Mouse (Mus musculus) gastrocnemius, adult 2 months (tissue): Measurements from ENCODE around the gene Apba2. TPM values are rescaled to one million over a fixed set of nuclear protein-coding genes. Genes with fewer than 3 reads are reported as not detected.

Source experiments
- DNase-seq: peaks from one replicate; pipeline ENCODE4 v3.0.0; 2022
- H3K27ac ChIP-seq: fragments of 200-600 bp; 2 replicates; pipeline ENCODE4 v1.8.1; 2022; ENCODE audit warnings: mild to moderate bottlenecking
- H3K4me3 ChIP-seq: fragments of 200-600 bp; 2 replicates; pipeline ENCODE4 v1.8.1; 2022; ENCODE audit warnings: mild to moderate bottlenecking, moderate library complexity
- CTCF ChIP-seq: fragments of 200-600 bp; IDR thresholded peaks from 2 replicates; pipeline ENCODE4 v1.8.1; 2022; ENCODE audit warnings: antibody characterized with exemption, mild to moderate bottlenecking, moderate library complexity
- intact Hi-C: fragments of 180-260 bp; cut with DNase I; formaldehyde crosslinking; loops from one replicate; pipeline ENCODE4 v1.15.1; 2025
- total RNA-seq, 2 experiments: library from RNA; stranded (reverse); gene quantifications; 2 replicates each; pipeline ENCODE4 v1.2.3; 2021

Gene Apba2
- total RNA-seq, 2 experiments from 2014 or later: 0.22 TPM; not detected in 1

DNA sequence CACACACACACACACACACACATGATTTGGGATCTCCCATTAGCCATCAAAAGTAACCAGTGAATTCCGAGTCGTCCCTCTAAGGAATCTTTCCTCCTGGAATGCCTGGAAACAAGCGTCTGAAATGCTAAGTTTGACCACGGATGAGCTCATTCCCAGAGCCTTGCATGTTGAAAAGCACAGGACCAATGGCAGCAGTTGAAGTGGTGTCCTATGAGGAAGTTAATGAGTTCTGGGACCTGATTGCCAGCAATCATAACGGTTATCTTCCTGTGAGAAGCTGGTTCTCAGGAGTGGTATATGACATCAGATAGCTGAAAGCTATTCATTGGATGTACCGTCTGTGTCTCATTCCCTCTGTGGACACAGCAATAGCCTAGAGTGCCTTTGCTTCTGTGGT, 129.2 kb downstream of the Apba2 start:
- DNase-seq: no peak
- TF ChIP-seq CTCF: no peak
- Histone ChIP-seq H3K27ac (no peak overlapping the region), H3K4me3 (no peak overlapping the region)
- intact Hi-C loops: no loop called here

GRCm38 (mm10) chr7:64631131-64631530, 129.6 kb downstream of the Apba2 start:
- no peak for DNase-seq
- no peak overlapping the region for H3K27ac ChIP-seq
- intact Hi-C loops: no loop called here
- no peak for TF ChIP-seq CTCF
- H3K4me3 ChIP-seq: no peak overlapping the region

GRCm38 (mm10) chr7:64631781-64632351, 130.4 kb downstream of the Apba2 start:
- no peak overlapping the region for H3K4me3 ChIP-seq
- no peak for TF ChIP-seq CTCF
- H3K27ac ChIP-seq: no peak overlapping the region
- no peak for DNase-seq
- intact Hi-C loops: no loop called here

- no peak for DNase-seq
- intact Hi-C loops: no loop called here
- no peak for TF ChIP-seq CTCF
- Histone ChIP-seq H3K27ac (no peak overlapping the region), H3K4me3 (no peak overlapping the region)
Observed at GRCm38 (mm10) chr7:64633182-64633581, 131.7 kb downstream of the Apba2 start.

- no peak for TF ChIP-seq CTCF
- no peak overlapping the region for H3K4me3 ChIP-seq
- intact Hi-C loops: no loop called here
- no peak for DNase-seq
- no peak overlapping the region for H3K27ac ChIP-seq
Observed at GRCm38 (mm10) chr7:64633916-64634315, 132.4 kb downstream of the Apba2 start.

GRCm38 (mm10) chr7:64634482-64634881, 133.0 kb downstream of the Apba2 start:
- DNase-seq: no peak
- H3K27ac ChIP-seq: no peak overlapping the region
- H3K4me3 ChIP-seq: no peak overlapping the region
- intact Hi-C loops: no loop called here
- no peak for TF ChIP-seq CTCF

GRCm38 (mm10) chr7:64638922-64639321, 137.4 kb downstream of the Apba2 start:
- intact Hi-C loops: no loop called here
- no peak for DNase-seq
- Histone ChIP-seq H3K27ac (no peak overlapping the region), H3K4me3 (no peak overlapping the region)
- no peak for TF ChIP-seq CTCF

GRCm38 (mm10) chr7:64640651-64641050, 139.1 kb downstream of the Apba2 start:
- no peak for DNase-seq
- H3K4me3 ChIP-seq: no peak overlapping the region
- intact Hi-C loops: no loop called here
- no peak for TF ChIP-seq CTCF
- H3K27ac ChIP-seq: no peak overlapping the region

DNA sequence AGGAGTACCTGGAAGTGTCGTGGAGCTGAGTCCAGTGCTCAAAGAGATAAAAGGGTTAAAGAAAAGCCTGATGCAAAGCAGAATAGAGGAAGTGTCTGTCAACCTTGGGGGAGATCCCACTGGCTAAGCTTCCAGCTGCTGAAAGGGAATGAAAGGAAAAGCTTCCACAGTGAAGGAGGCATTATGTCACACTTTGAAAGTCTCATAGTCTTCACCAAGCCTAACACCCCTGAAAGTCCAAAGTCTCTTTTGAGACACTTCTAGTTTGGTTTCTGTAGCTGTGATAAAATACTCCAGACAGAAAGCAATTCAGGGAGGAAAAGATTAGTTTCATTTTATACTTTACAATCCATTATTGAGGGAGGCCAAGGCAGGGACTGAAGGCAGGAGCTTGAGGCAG, 141.4 kb downstream of the Apba2 start:
- no peak overlapping the region for H3K27ac ChIP-seq
- H3K4me3 ChIP-seq: no peak overlapping the region
- TF ChIP-seq CTCF: no peak
- DNase-seq: no peak
- intact Hi-C loops: no loop called here

GRCm38 (mm10) chr7:64645458-64645857, 144.0 kb downstream of the Apba2 start:
- Histone ChIP-seq H3K4me3 (no peak overlapping the region), H3K27ac (no peak overlapping the region)
- TF ChIP-seq CTCF: no peak
- intact Hi-C loops: no loop called here
- DNase-seq: no peak

- no peak for DNase-seq
- no peak overlapping the region for H3K27ac ChIP-seq
- intact Hi-C loops: no loop called here
- H3K4me3 ChIP-seq: no peak overlapping the region
- TF ChIP-seq CTCF: no peak
Observed at GRCm38 (mm10) chr7:64646046-64646445, 144.5 kb downstream of the Apba2 start.

DNA sequence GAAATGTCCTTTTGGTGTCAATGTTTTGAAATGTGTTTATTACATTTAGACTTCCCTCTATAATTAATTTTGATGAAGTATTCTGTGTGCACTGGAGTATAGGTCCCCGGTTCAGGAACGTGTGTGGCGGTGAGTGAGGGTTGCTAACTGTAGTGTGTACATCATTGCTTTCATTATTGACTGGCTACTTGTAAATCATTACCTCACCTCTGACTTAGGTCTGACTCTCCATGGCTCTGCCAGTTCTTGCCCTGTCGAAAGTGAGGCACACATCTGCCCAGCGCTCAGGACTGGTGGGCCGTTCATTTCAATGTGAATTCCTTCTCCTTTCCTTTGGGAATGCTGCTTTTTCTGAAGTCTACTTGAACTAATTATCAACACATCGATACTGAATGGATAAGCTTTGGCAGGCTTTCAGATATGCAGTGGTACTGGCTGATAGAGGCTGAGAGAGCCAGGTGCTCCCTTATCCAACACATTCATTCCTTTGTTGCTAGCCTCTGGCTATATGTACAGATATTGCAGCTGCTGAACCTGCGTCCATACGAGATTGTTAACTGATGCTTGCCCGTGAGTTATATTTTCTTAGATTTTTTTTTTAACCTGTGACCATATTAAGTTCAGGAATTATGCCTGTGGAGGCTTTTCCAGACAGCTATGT, 147.6 kb downstream of the Apba2 start:
- Histone ChIP-seq H3K27ac (no peak overlapping the region), H3K4me3 (no peak overlapping the region)
- intact Hi-C loops: no loop called here
- DNase-seq: no peak
- no peak for TF ChIP-seq CTCF

DNA sequence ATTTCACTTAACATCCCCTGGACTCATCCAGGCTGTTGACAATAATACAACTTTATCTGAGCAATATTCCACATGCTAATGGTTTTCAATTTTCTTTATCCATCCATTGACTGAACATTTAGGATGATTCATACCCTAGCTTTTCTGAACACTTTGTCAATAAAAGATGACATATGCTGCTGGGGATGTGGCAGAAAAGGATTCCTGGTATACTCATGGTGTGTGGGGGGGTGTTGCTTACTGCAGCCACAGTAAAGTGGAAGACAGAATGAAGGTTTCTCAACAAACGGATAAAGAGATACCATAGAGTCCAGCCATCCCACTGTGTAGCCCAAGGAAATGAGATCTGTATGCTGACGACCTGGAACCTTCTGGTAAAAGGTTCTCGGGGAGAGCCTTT, 150.5 kb downstream of the Apba2 start:
- Histone ChIP-seq H3K27ac (no peak overlapping the region), H3K4me3 (no peak overlapping the region)
- DNase-seq: no peak
- intact Hi-C loops: no loop called here
- no peak for TF ChIP-seq CTCF

DNA sequence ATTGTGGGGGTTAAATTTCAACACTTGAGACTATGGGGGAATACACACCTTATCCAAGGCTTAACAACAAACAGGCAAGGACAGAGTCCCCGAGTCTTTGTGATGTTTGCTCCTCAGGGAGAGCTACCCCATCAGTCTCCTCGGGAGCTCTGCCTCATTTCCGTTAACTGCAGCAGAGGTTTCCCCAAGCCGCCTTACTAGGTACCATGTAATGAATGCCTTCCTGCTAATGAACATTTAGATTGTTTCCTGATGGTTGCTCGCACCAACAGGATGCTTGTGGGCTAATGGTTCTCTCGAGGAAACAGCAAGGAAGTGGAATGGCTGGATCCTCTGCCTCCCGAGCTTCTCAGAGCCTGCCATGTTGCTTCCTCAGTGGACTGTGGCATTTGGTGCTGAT, 155.3 kb downstream of the Apba2 start:
- intact Hi-C loops: no loop called here
- DNase-seq: no peak
- TF ChIP-seq CTCF: no peak
- Histone ChIP-seq H3K4me3 (no peak overlapping the region), H3K27ac (no peak overlapping the region)
